Mouse (Mus musculus) cerebellum, adult 2 months (tissue): ENCODE measurements at regions not wholly inside any gene's neighbourhood (a gene's known extent, or its start where the extent isn't known, plus 50 kb on each side); places are given as distances from the start of the nearest gene placed in this dataset.

ENCODE experiments used
- DNase-seq, 2 experiments: peaks; one replicate each; pipeline ENCODE4 v3.0.0; 2021
- H3K27ac ChIP-seq: fragments of 200-500 bp; 2 replicates; pipeline ENCODE4 v1.5.1; 2012; ENCODE audit warnings: low read length, control low read depth, inconsistent platforms; ENCODE audit not compliant: insufficient read depth
- H3K27me3 ChIP-seq: fragments of 200-500 bp; 2 replicates; pipeline ENCODE4 v1.6.1; 2012; ENCODE audit warnings: inconsistent platforms, mild to moderate bottlenecking, low read length, moderate library complexity; ENCODE audit not compliant: control insufficient read depth, insufficient read depth
- H3K4me1 ChIP-seq: fragments of 200-500 bp; 2 replicates; pipeline ENCODE4 v1.6.1; 2011; ENCODE audit warnings: low read length; ENCODE audit not compliant: control insufficient read depth, insufficient read depth
- H3K4me3 ChIP-seq: fragments of 200-500 bp; replicated peaks from 2 replicates; pipeline ENCODE3; 2011; ENCODE audit warnings: mild to moderate bottlenecking, low read depth, low read length, control low read depth; ENCODE audit not compliant: insufficient read depth
- CTCF ChIP-seq: fragments of 200-500 bp; IDR thresholded peaks from 2 replicates; pipeline ENCODE4 v1.5.1; 2011; ENCODE audit warnings: low read depth, mild to moderate bottlenecking, control low read depth, low read length, moderate library complexity, borderline replicate concordance; ENCODE audit not compliant: insufficient read depth
- POLR2A ChIP-seq: fragments of 200-500 bp; IDR thresholded peaks from 2 replicates; pipeline ENCODE4 v1.6.1; 2011; ENCODE audit warnings: low read length, control low read depth, borderline replicate concordance; ENCODE audit not compliant: insufficient read depth
- WGBS: fragments of 180-500 bp; shearing (Covaris S2); methylation state at CpG from one replicate; pipeline ENCODE4 v1.1.7; 2018; 5-methylcytosine and 5-hydroxymethylcytosine counted together

- H3K4me3 ChIP-seq = no peak overlapping the region
- 91% methylated on average over 10 of the region's 10 CpGs for WGBS
- TF ChIP-seq CTCF (no peak), POLR2A (no peak)
- no peak overlapping the region for H3K27ac ChIP-seq
- DNase-seq = no peak
- no peaks in the 10 kb centered on the region for H3K4me1 ChIP-seq
- H3K27me3 ChIP-seq = no peaks in the 10 kb centered on the region
These were observed 68.2 kb upstream of the Fam3c start for GRCm38 (mm10) chr6:22424161-22424807.

- WGBS = 78% methylated on average over 9 of the region's 9 CpGs
- no peaks in the 10 kb centered on the region for H3K27me3 ChIP-seq
- DNase-seq = no peak
- no peaks in the 10 kb centered on the region for H3K4me1 ChIP-seq
- H3K27ac ChIP-seq = no peak overlapping the region
- H3K4me3 ChIP-seq = no peak overlapping the region
- TF ChIP-seq CTCF (no peak), POLR2A (no peak)
These were observed 67.3 kb upstream of the Fam3c start for GRCm38 (mm10) chr6:22423070-22423980.

- no peak for TF ChIP-seq CTCF
- TF ChIP-seq POLR2A = no peak
- H3K27ac ChIP-seq = no peak overlapping the region
- H3K27me3 ChIP-seq = no peaks in the 10 kb centered on the region
- no peaks in the 10 kb centered on the region for H3K4me1 ChIP-seq
- 83% methylated on average over 2 of the region's 2 CpGs for WGBS
- no peak overlapping the region for H3K4me3 ChIP-seq
- DNase-seq = no peak
These were observed 65.5 kb upstream of the Fam3c start for GRCm38 (mm10) chr6:22421551-22421950.

- Histone ChIP-seq H3K27ac (no peak overlapping the region), H3K4me3 (no peak overlapping the region), H3K27me3 (no peaks in the 10 kb centered on the region), H3K4me1 (no peaks in the 10 kb centered on the region)
- no peak for TF ChIP-seq POLR2A
- no peak for TF ChIP-seq CTCF
- WGBS = 88% methylated on average over 4 of the region's 4 CpGs
- no peak for DNase-seq
These were observed 62.2 kb upstream of the Fam3c start for GRCm38 (mm10) chr6:22418279-22418678.

GRCm38 (mm10) chr6:22417189-22417588, 61.1 kb upstream of the Fam3c start:
- Histone ChIP-seq H3K4me1 (no peaks in the 10 kb centered on the region), H3K27me3 (no peaks in the 10 kb centered on the region), H3K4me3 (no peak overlapping the region), H3K27ac (no peak overlapping the region)
- 46% methylated on average over 2 of the region's 2 CpGs for WGBS
- no peak for DNase-seq
- TF ChIP-seq POLR2A (no peak), CTCF (no peak)

GRCm38 (mm10) chr6:22411796-22412195, 55.8 kb upstream of the Fam3c start:
- WGBS = 95% methylated on average over 2 of the region's 2 CpGs
- Histone ChIP-seq H3K27me3 (no peaks in the 10 kb centered on the region), H3K27ac (no peak overlapping the region), H3K4me1 (no peaks in the 10 kb centered on the region), H3K4me3 (no peak overlapping the region)
- no peak for TF ChIP-seq CTCF
- TF ChIP-seq POLR2A = no peak
- DNase-seq = no peak

- TF ChIP-seq CTCF = no peak
- TF ChIP-seq POLR2A = no peak
- 68% methylated on average over 7 of the region's 7 CpGs for WGBS
- Histone ChIP-seq H3K27ac (no peak overlapping the region), H3K4me3 (no peak overlapping the region), H3K4me1 (no peaks in the 10 kb centered on the region), H3K27me3 (no peaks in the 10 kb centered on the region)
- DNase-seq = no peak
These were observed 53.0 kb upstream of the Fam3c start for GRCm38 (mm10) chr6:22408808-22409589.
